Mouse (Mus musculus): ENCODE data around the gene Tmem45b. TPM values are rescaled to one million over a fixed set of nuclear protein-coding genes. Genes with fewer than 3 reads are reported as not detected.

Tmem45b gene
- 341 and 514 TPM in 2 replicates for polyA plus RNA-seq (2012; rRNA removed)

GRCm38 (mm10) chr9:31463692-31464474 lies at the start of gene Tmem45b:
Tmem45b (minus strand) TSS chr9:31464462.

GRCm38 (mm10) chr9:31385947-31386354 lies 78.3 kb downstream of the Tmem45b start, which contains the start of gene Nfrkb:
Nfrkb (plus strand) TSS chr9:31386192.

Other genes with a start within 250 kb of the Tmem45b start
- 9.7 and 11.6 TPM in 2 replicates for gene Prdm10, start 183.9 kb downstream of the Tmem45b start, polyA plus RNA-seq (2012; rRNA removed)
- 12.9 and 14.2 TPM in 2 replicates for gene Nfrkb, start 78.3 kb downstream of the Tmem45b start, polyA plus RNA-seq (2012; rRNA removed)